Mouse (Mus musculus) T-cell, adult 2 months (primary cell): Measurements from ENCODE around the gene C6.
A peak's percentile ranks its signal among the peaks of the same experiment; 100 is the strongest.

ENCODE experiments used
- DNase-seq: peaks from one replicate; pipeline ENCODE4 v3.0.0; 2022; ENCODE audit warnings: low spot score

Gene C6

GRCm38 (mm10) chr15:4726830-4727310, at the start of gene C6:
C6 (plus strand) TSS chr15:4727175.
- DNase-seq: no peak

GRCm38 (mm10) chr15:4697604-4698003, 29.4 kb upstream of the C6 start:
- DNase-seq: no peak

DNA sequence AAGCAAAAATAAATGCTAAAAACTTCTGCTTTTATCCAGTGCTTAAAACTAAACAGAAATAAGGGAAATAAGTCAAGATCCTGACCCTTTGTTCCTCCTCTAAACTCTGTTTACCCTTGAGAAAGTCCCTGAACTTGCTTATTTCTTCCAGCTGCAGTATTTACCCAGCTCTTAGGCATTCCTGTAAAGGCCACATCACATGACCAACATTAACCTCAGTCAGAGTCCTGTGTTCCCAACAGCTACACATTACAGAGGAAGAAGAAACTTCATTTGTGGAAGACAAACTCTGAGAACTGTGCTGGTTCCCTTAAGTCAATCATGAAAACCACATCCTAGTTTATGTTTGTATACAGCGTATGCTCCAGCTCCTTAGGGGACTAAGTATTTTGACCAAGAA, 7.2 kb downstream of the C6 start:
- no peak for DNase-seq

GRCm38 (mm10) chr15:4734996-4735609, 8.1 kb downstream of the C6 start:
- no peak for DNase-seq

DNA sequence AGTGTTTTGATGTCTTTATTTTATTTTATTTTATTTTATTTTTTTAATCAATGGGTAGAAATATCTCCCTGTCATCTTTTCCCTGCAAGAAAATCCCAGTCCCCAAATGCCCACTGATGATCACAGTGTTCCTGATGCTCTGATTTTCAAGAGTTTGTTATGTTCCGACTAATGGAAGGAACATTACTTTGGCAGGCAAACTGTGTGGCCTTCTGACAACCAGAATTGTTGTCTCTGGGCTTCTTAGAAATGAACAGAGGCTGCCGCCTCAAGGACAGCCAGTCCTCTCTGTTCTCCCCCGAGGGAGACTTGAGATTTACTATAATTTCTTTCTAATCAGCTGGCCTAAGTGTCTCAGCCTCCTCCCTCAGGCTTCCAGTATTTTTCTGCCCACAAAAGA, 20.7 kb downstream of the C6 start:
- DNase-seq: no peak

- no peak for DNase-seq
These were observed 63.4 kb downstream of the C6 start for GRCm38 (mm10) chr15:4790378-4790777.

DNA sequence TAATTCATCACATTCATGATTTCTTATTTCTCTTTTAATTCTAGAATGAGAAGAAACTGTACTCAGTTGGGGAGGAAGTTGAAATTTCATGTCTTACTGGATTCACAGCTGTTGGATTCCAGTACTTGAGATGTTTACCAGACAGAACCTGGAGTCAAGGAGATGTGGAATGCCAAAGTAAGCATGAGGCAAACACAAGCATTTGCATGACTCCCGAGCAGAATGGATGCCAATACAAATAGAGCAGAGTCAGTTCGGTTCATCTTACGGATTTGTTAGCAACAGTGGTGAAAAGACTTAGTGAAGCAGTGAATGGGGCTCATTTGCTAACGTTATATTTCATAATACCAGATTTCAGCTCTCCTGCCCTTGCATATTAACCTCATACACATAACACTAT, 69.9 kb downstream of the C6 start:
- no peak for DNase-seq

- no peak for DNase-seq
These were observed 77.3 kb downstream of the C6 start for GRCm38 (mm10) chr15:4804256-4804655.

DNA sequence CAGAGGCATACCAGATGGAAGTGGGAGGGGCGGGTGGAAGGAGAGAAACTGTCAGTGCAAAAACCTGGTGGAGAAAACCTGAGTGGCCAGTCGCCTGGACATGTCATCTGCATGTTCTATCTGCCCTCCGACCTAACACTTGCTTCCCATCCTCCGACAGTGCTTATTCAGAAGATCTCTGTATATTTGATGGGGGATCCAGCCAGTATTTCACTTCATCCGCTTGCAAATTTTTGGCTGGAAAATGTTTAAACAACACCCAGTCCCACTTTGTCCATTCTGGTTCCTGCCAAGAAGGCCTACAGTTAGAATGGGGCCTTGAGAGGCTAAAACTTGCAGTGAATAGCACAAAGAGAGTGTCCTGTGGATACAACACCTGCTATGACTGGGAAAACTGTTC, 81.2 kb downstream of the C6 start:
- DNase-seq: no peak

- no peak for DNase-seq
These were observed 88.0 kb downstream of the C6 start for GRCm38 (mm10) chr15:4814976-4815375.

GRCm38 (mm10) chr15:4815711-4816110, 88.7 kb downstream of the C6 start:
- DNase-seq: no peak

- DNase-seq: peak; percentile 29
These were observed 89.9 kb downstream of the C6 start for GRCm38 (mm10) chr15:4816752-4817493.

GRCm38 (mm10) chr15:4818437-4818836, 91.5 kb downstream of the C6 start:
- DNase-seq: no peak

- DNase-seq: no peak
These were observed 94.2 kb downstream of the C6 start for GRCm38 (mm10) chr15:4821161-4821560.

DNA sequence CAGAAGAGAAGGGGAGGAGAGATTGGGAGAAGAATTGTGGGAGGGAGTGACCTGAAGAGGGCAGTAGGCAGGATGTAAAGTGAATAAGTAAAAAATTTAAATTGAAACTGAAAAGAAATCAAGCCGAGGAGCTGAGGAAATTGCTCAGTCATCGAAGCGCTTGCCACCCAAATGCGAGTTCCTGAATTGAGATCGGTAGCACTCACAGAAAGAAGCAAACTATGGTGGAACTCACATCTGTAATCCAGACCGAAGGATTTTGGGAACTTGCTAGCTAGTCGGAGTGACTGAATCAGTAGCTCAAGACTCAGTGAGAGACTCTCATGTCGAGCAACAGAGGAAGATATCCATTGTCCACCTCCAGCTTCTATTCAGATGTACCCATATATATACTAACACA, 94.8 kb downstream of the C6 start:
- DNase-seq: no peak

GRCm38 (mm10) chr15:4827736-4828135, 100.8 kb downstream of the C6 start:
- no peak for DNase-seq

GRCm38 (mm10) chr15:4836354-4836753, 109.4 kb downstream of the C6 start:
- no peak for DNase-seq

GRCm38 (mm10) chr15:4850015-4850414, 123.0 kb downstream of the C6 start:
- DNase-seq: no peak
